Mouse (Mus musculus): ENCODE measurements at regions not wholly inside any gene's neighbourhood (a gene's known extent, or its start where the extent isn't known, plus 50 kb on each side); places are given as distances from the start of the nearest gene placed in this dataset.
A peak's percentile ranks its signal among the peaks of the same experiment; 100 is the strongest.

GRCm38 (mm10) chr13:52083601-52084455, 237.3 kb downstream of the Gadd45g start:
- 69% methylated on average over 9 of the region's 9 CpGs for WGBS
- Histone ChIP-seq H3K36me3 (no peaks in the 10 kb centered on the region), H3K9me3 (no peaks in the 10 kb centered on the region), H3K4me2 (no peak overlapping the region), H3K9ac (no peak overlapping the region), H3K4me3 (replicated peaks) (no peak overlapping the region), H3K27me3 (replicated peaks) (no peaks in the 10 kb centered on the region), H3K27ac (no peak overlapping the region), H3K4me1 (peaks cover 9% of the 10 kb centered on the region)
- ATAC-seq (ENCODE audit: insufficient read depth, low FRiP score, low read depth) = no peak

- H3K27me3 ChIP-seq (replicated peaks) = no peaks in the 10 kb centered on the region
- no peaks in the 10 kb centered on the region for H3K36me3 ChIP-seq
- no peak overlapping the region for H3K4me3 ChIP-seq (replicated peaks)
- H3K27ac ChIP-seq = no peak overlapping the region
- no peak for ATAC-seq (ENCODE audit: insufficient read depth, low FRiP score, low read depth)
- peaks cover under 1% of the 10 kb centered on the region for H3K4me1 ChIP-seq
- no peak overlapping the region for H3K4me2 ChIP-seq
- H3K9ac ChIP-seq = no peak overlapping the region
- WGBS = 32% methylated on average over 3 of the region's 3 CpGs
- no peaks in the 10 kb centered on the region for H3K9me3 ChIP-seq
These were observed 238.6 kb downstream of the Gadd45g start for GRCm38 (mm10) chr13:52085110-52085509.

- WGBS = 41% methylated on average over 8 of the region's 8 CpGs
These were observed 241.8 kb downstream of the Gadd45g start for GRCm38 (mm10) chr13:52088319-52088718.

GRCm38 (mm10) chr13:52090365-52090764, 243.9 kb downstream of the Gadd45g start:
- Histone ChIP-seq H3K9ac (no peak overlapping the region), H3K27me3 (replicated peaks) (no peaks in the 10 kb centered on the region), H3K4me2 (no peak overlapping the region), H3K4me1 (no peaks in the 10 kb centered on the region), H3K27ac (no peak overlapping the region), H3K4me3 (replicated peaks) (no peak overlapping the region), H3K9me3 (no peaks in the 10 kb centered on the region), H3K36me3 (no peaks in the 10 kb centered on the region)
- 65% methylated on average over 4 of the region's 4 CpGs for WGBS
- no peak for ATAC-seq (ENCODE audit: insufficient read depth, low FRiP score, low read depth)

More at GRCm38 (mm10) chr13:52088319-52088718, 241.8 kb downstream of the Gadd45g start:
- no peaks in the 10 kb centered on the region for H3K36me3 ChIP-seq
- no peak for ATAC-seq (ENCODE audit: insufficient read depth, low FRiP score, low read depth)
- no peak overlapping the region for H3K9ac ChIP-seq
- H3K9me3 ChIP-seq = no peaks in the 10 kb centered on the region
- H3K4me2 ChIP-seq = no peak overlapping the region
- H3K27me3 ChIP-seq (replicated peaks) = no peaks in the 10 kb centered on the region
- no peaks in the 10 kb centered on the region; the same call in 1 of the 2 replicates for H3K4me1 ChIP-seq
- no peak overlapping the region for H3K27ac ChIP-seq
- no peak overlapping the region for H3K4me3 ChIP-seq (replicated peaks)

- no peaks in the 10 kb centered on the region for H3K27me3 ChIP-seq (replicated peaks)
- no peaks in the 10 kb centered on the region for H3K36me3 ChIP-seq
- no peak overlapping the region for H3K4me3 ChIP-seq (replicated peaks)
- WGBS = 81% methylated on average over 7 of the region's 7 CpGs
- H3K4me1 ChIP-seq = no peaks in the 10 kb centered on the region
- no peak overlapping the region for H3K9ac ChIP-seq
- H3K9me3 ChIP-seq = no peaks in the 10 kb centered on the region
- ATAC-seq (ENCODE audit: insufficient read depth, low FRiP score, low read depth) = no peak
- H3K4me2 ChIP-seq = no peak overlapping the region
- no peak overlapping the region for H3K27ac ChIP-seq
These were observed 248.3 kb downstream of the Gadd45g start for GRCm38 (mm10) chr13:52094785-52095184.

- no peak for ATAC-seq (ENCODE audit: insufficient read depth, low FRiP score, low read depth)
- WGBS = 68% methylated on average over 7 of the region's 7 CpGs
These were observed 250.0 kb downstream of the Gadd45g start for GRCm38 (mm10) chr13:52096506-52096905.

GRCm38 (mm10) chr13:52105989-52106642, 259.6 kb downstream of the Gadd45g start:
- H3K4me2 ChIP-seq = no peak overlapping the region
- 0 out of 2 replicates have a peak, but pooled peaks cover 7% of the 10 kb centered on the region for H3K27me3 ChIP-seq (replicated peaks)
- H3K27ac ChIP-seq = no peak overlapping the region
- no peak for ATAC-seq (ENCODE audit: insufficient read depth, low FRiP score, low read depth)
- no peak overlapping the region for H3K9ac ChIP-seq
- no peaks in the 10 kb centered on the region for H3K36me3 ChIP-seq
- no peaks in the 10 kb centered on the region for H3K9me3 ChIP-seq
- WGBS = 33% methylated on average over 9 of the region's 9 CpGs
- H3K4me3 ChIP-seq (replicated peaks) = no peak overlapping the region
- no peaks in the 10 kb centered on the region for H3K4me1 ChIP-seq

More at GRCm38 (mm10) chr13:52096506-52096905, 250.0 kb downstream of the Gadd45g start:
- no peak overlapping the region for H3K27ac ChIP-seq
- H3K27me3 ChIP-seq (replicated peaks) = 0 out of 2 replicates have a peak, but pooled peaks cover 2% of the 10 kb centered on the region
- no peak overlapping the region for H3K4me2 ChIP-seq
- H3K9ac ChIP-seq = no peak overlapping the region
- H3K36me3 ChIP-seq = no peaks in the 10 kb centered on the region
- no peaks in the 10 kb centered on the region for H3K9me3 ChIP-seq
- no peak overlapping the region for H3K4me3 ChIP-seq (replicated peaks)
- peaks cover 5% of the 10 kb centered on the region for H3K4me1 ChIP-seq

GRCm38 (mm10) chr13:52108349-52108921, 262.0 kb downstream of the Gadd45g start:
- H3K4me2 ChIP-seq = no peak overlapping the region
- no peaks in the 10 kb centered on the region for H3K36me3 ChIP-seq
- no peaks in the 10 kb centered on the region for H3K4me1 ChIP-seq
- no peak overlapping the region for H3K9ac ChIP-seq
- H3K9me3 ChIP-seq = no peaks in the 10 kb centered on the region
- no peak for ATAC-seq (ENCODE audit: insufficient read depth, low FRiP score, low read depth)
- peak overlapping the region; percentile 16; the same call in 1 of the 2 replicates for H3K27ac ChIP-seq
- no peaks in the 10 kb centered on the region for H3K27me3 ChIP-seq (replicated peaks)
- no peak overlapping the region for H3K4me3 ChIP-seq (replicated peaks)
- WGBS = 68% methylated on average over 8 of the region's 8 CpGs

GRCm38 (mm10) chr13:52109039-52109759, 262.7 kb downstream of the Gadd45g start:
- H3K4me3 ChIP-seq (replicated peaks) = no peak overlapping the region
- H3K4me2 ChIP-seq = no peak overlapping the region
- no peaks in the 10 kb centered on the region for H3K4me1 ChIP-seq
- H3K36me3 ChIP-seq = no peaks in the 10 kb centered on the region
- H3K27ac ChIP-seq = peak overlapping the region; percentile 16; the same call in 1 of the 2 replicates
- H3K9me3 ChIP-seq = no peaks in the 10 kb centered on the region
- no peaks in the 10 kb centered on the region for H3K27me3 ChIP-seq (replicated peaks)
- no peak for ATAC-seq (ENCODE audit: insufficient read depth, low FRiP score, low read depth)
- H3K9ac ChIP-seq = no peak overlapping the region
- WGBS = 66% methylated on average over 17 of the region's 17 CpGs

GRCm38 (mm10) chr13:52110750-52111149, 264.3 kb downstream of the Gadd45g start:
- Histone ChIP-seq H3K4me2 (no peak overlapping the region), H3K9ac (no peak overlapping the region), H3K27ac (no peak overlapping the region), H3K36me3 (no peaks in the 10 kb centered on the region), H3K9me3 (no peaks in the 10 kb centered on the region), H3K4me3 (replicated peaks) (no peak overlapping the region), H3K27me3 (replicated peaks) (no peaks in the 10 kb centered on the region), H3K4me1 (no peaks in the 10 kb centered on the region)
- no peak for ATAC-seq (ENCODE audit: insufficient read depth, low FRiP score, low read depth)
- 49% methylated on average over 9 of the region's 9 CpGs for WGBS

GRCm38 (mm10) chr13:52113549-52113948, 267.1 kb downstream of the Gadd45g start:
- Histone ChIP-seq H3K4me2 (no peak overlapping the region), H3K27me3 (replicated peaks) (no peaks in the 10 kb centered on the region), H3K9ac (no peak overlapping the region), H3K27ac (no peak overlapping the region), H3K4me3 (replicated peaks) (no peak overlapping the region), H3K36me3 (no peaks in the 10 kb centered on the region), H3K9me3 (no peaks in the 10 kb centered on the region), H3K4me1 (no peaks in the 10 kb centered on the region)
- ATAC-seq (ENCODE audit: insufficient read depth, low FRiP score, low read depth) = no peak
- WGBS = 73% methylated on average over 8 of the region's 8 CpGs
